Mouse (Mus musculus) cortical plate, adult 2 months (tissue): ENCODE measurements around the gene Iqcj.

Source experiments
- CTCF ChIP-seq: fragments of 200-500 bp; IDR thresholded peaks from 2 replicates; pipeline ENCODE4 v1.5.1; 2011; ENCODE audit warnings: mild to moderate bottlenecking, control low read depth, low read length; ENCODE audit not compliant: insufficient read depth; ENCODE audit errors: extremely low read depth
- POLR2A ChIP-seq: fragments of 200-500 bp; IDR thresholded peaks from 2 replicates; pipeline ENCODE4 v1.6.1; 2011; ENCODE audit warnings: mild to moderate bottlenecking, low read length, control low read depth; ENCODE audit not compliant: insufficient read depth; ENCODE audit errors: extremely low read depth

DNA sequence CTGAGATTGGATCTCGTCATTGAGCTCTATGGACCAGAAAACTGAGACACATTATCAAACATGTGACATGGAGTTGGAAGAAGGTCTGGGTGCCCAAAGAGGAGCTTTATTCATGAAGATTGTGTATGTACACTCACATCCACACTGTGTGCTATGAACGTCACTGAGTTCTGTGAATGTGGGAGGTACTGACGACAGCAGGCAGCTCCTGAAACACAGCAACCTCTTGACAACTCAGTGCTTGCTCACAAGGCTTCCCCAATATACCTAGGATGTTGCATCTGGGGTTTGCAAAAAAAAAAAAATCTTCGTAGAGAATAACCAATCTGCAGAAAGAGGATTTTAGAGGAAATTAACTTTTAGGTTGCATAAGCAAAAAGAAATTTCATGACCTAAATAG lies 31.1 kb downstream of the Iqcj start:
- TF ChIP-seq CTCF (no peak), POLR2A (no peak)
